Mouse (Mus musculus) megakaryocyte, embryonic 14.5 days (primary cell): ENCODE results near the gene Ppfia4.

Experiments
- FLI1 ChIP-seq: IDR thresholded peaks from 2 replicates; pipeline ENCODE4 v1.6.1; 2012; ENCODE audit warnings: low read length, inconsistent platforms, mixed read lengths
- GATA1 ChIP-seq: IDR thresholded peaks from 3 replicates; pipeline ENCODE4 v1.6.1; 2012; ENCODE audit warnings: mixed read lengths, low read length, inconsistent platforms, borderline replicate concordance

DNA sequence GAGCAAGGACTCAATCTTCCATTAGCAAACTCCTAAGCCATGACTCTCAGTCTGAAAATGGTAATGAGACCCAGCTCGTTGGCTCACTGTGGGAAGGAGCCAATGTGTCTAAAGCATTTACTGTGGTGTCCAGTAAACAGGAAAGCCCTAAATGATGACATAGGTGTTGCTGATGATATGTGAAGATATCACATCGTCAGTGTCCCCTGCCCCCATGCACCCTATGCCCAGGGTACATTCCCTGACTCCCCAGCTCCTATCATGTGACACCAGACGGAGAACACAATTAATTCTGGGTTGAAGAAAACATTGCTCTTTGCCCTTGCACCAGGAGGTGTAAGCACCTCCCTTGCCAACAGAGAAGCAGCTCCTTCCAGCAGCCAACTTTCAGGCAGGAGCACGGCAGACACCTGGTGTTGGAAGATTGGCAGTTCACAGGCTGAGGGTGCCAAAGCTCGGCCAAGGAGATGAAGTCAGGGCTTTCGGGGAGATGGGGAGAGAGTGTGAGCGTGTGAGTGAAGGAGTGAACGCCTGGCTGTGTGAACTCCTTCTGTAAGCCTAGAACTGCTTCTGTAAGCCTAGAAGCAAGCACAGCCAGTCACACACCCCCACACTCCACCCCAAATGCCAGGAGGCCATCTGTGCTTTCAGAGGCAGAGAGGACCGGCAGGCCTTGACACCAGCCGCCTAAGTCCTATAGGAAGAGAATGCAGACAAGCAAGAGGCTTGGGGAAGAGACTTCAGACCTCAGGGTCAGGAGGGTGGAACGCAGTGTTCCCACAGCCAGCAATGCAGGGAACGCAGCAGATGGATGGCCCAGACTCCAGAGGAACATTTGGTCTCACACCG, 56.9 kb downstream of the Ppfia4 start:
- TF ChIP-seq GATA1 = no peak
- TF ChIP-seq FLI1 = no peak
